Mouse (Mus musculus) B cell, adult 2 months (primary cell): Measurements from ENCODE around the gene Ssna1.

ENCODE experiments used
- DNase-seq, 2 experiments: peaks; one replicate each; pipeline ENCODE4 v3.0.0; 2022

The Ssna1 gene

GRCm38 (mm10) chr2:25271827-25272511, at the start of gene Ssna1, which contains the start of gene Anapc2:
TSS of gene Ssna1 (minus strand) at chr2:25272438.
TSS of gene Anapc2 (plus strand) at chr2:25272478.
- peak; percentile 99 for DNase-seq

GRCm38 (mm10) chr2:25320084-25320483, 47.8 kb upstream of the Ssna1 start:
- DNase-seq, result no peak

GRCm38 (mm10) chr2:25318971-25319773, 46.9 kb upstream of the Ssna1 start, which contains the start of gene Grin1:
TSS of gene Grin1 (minus strand) at chr2:25319187.
- peak; percentile 64 to 73 for DNase-seq

GRCm38 (mm10) chr2:25318119-25318966, 46.1 kb upstream of the Ssna1 start:
- DNase-seq, result no peak

- no peak for DNase-seq
Measured at GRCm38 (mm10) chr2:25311491-25311891, 39.3 kb upstream of the Ssna1 start.

GRCm38 (mm10) chr2:25310969-25311368, 38.7 kb upstream of the Ssna1 start:
- DNase-seq, result no peak

- DNase-seq, result no peak
Measured at GRCm38 (mm10) chr2:25310180-25310579, 37.9 kb upstream of the Ssna1 start.

GRCm38 (mm10) chr2:25305587-25306359, 33.5 kb upstream of the Ssna1 start:
- DNase-seq, result no peak

- peak; percentile 60 to 65 for DNase-seq
Measured at GRCm38 (mm10) chr2:25304657-25305541, 32.7 kb upstream of the Ssna1 start.

GRCm38 (mm10) chr2:25303931-25304656, 31.9 kb upstream of the Ssna1 start:
- DNase-seq, result no peak

GRCm38 (mm10) chr2:25303452-25303851, 31.2 kb upstream of the Ssna1 start:
- no peak for DNase-seq

GRCm38 (mm10) chr2:25298046-25298445, 25.8 kb upstream of the Ssna1 start:
- DNase-seq, result no peak

GRCm38 (mm10) chr2:25297093-25297492, 24.9 kb upstream of the Ssna1 start:
- DNase-seq, result no peak

- DNase-seq, result no peak
Measured at GRCm38 (mm10) chr2:25293706-25294105, 21.5 kb upstream of the Ssna1 start.

GRCm38 (mm10) chr2:25292856-25293255, 20.6 kb upstream of the Ssna1 start:
- DNase-seq, result peak; percentile 88

GRCm38 (mm10) chr2:25292054-25292544, 19.9 kb upstream of the Ssna1 start:
- no peak for DNase-seq

GRCm38 (mm10) chr2:25291184-25292053, 19.2 kb upstream of the Ssna1 start:
- DNase-seq, result no peak

GRCm38 (mm10) chr2:25290816-25291130, 18.5 kb upstream of the Ssna1 start:
- no peak for DNase-seq

GRCm38 (mm10) chr2:25290101-25290815, 18.0 kb upstream of the Ssna1 start:
- DNase-seq, result no peak
